In the genomic region with DNA sequence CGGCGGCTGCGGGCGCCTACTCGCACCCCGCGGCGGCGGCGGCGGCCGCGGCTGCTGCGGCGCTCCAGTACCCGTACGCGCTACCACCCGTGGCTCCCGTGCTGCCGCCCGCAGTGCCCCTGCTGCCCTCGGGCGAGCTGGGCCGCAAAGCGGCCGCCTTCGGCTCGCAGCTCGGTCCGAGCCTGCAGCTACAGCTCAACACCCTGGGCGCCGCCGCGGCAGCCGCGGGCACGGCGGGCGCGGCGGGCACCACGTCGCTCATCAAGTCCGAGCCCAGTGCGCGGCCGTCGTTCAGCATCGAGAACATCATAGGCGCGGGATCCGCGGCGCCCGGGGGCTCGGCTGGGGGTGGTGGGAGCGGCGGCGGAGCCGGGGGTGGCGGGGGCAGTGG, we compare ENCODE assay signal across 9 mouse cellular contexts. TPM values are rescaled to one million over a fixed set of nuclear protein-coding genes. Genes with fewer than 3 reads are reported as not detected.
A peak's percentile ranks its signal among the peaks of the same experiment; 100 is the strongest.
DNase-seq lines count a peak whose midpoint lies in the region; ATAC-seq and TF ChIP-seq lines count a peak whose summit lies in the region.
"Had no signal": no experiment of that assay in that cellular context is flagged by ENCODE, and none has a peak within 500 bp of the region (broad histone marks: within the 10 kb centered on the region; RNA-seq: fewer than 3 reads in every experiment).

No protein-coding gene starts in this region.

- H3K9me3 ChIP-seq in liver, embryonic 14.5 days (ENCODE audit: control insufficient read depth, low read length), result no peaks in the 10 kb centered on the region
- no peaks in the 10 kb centered on the region for H3K9me3 ChIP-seq in stomach, postnatal 0 days (ENCODE audit: control insufficient read depth, low read length)

- ATAC-seq in liver, embryonic 14.5 days (ENCODE audit: insufficient read depth), result no peak
- ATAC-seq in stomach, postnatal 0 days (ENCODE audit: low FRiP score, low TSS enrichment), result no peak

- H3K4me1 ChIP-seq in liver, embryonic 14.5 days (replicated peaks; ENCODE audit: control insufficient read depth in 2 of 2, insufficient read depth in 2 of 2, low read length in 1 of 2), result no peaks in the 10 kb centered on the region
- peaks cover 2% of the 10 kb centered on the region; the same call in 1 of the 2 replicates for H3K4me1 ChIP-seq in stomach, postnatal 0 days (replicated peaks; ENCODE audit: control insufficient read depth, insufficient read depth)

- DNase-seq in adrenal gland, adult 2 months, result peak; percentile 24
- no peak for DNase-seq in adrenal gland, postnatal 14 days
- peak; percentile 6 to 23 for DNase-seq in lung, postnatal 4 days
- no peak for DNase-seq in lung, postnatal 14 days
- no peak for DNase-seq in liver, embryonic 14.5 days (ENCODE audit: low read depth in 3 of 3, low spot score in 3 of 3)
- DNase-seq in stomach, postnatal 0 days (ENCODE audit: low spot score), result peak; percentile 22
- no peak for DNase-seq in cerebellum, adult 9-10 months
- no peak for DNase-seq in left cerebral cortex, adult 8-10 months (ENCODE audit: low spot score in 2 of 2)
- DNase-seq: thymus, adult 2 months had no signal

- no peak for TF ChIP-seq EP300 in liver, embryonic 14.5 days (IDR thresholded peaks at IDR 0.05; ENCODE audit: low read depth)
- no peak for TF ChIP-seq EP300 in stomach, postnatal 0 days (optimal IDR thresholded peaks at IDR 0.05)

- 1% methylated on average over 60 of the region's 62 CpGs for WGBS in liver, embryonic 14.5 days (ENCODE audit: insufficient replicate concordance)
- WGBS in stomach, postnatal 0 days, result 0% methylated on average over 43 of the region's 62 CpGs

- no peak overlapping the region for H3K27ac ChIP-seq in liver, embryonic 14.5 days
- H3K27ac ChIP-seq in stomach, postnatal 0 days (replicated peaks), result no peak overlapping the region

- TF ChIP-seq CTCF in liver, embryonic 14.5 days (IDR thresholded peaks at IDR 0.05; ENCODE audit: low read depth), result no peak
- no peak for TF ChIP-seq CTCF in stomach, postnatal 0 days (IDR thresholded peaks at IDR 0.05; ENCODE audit: low read depth)

- H3K4me2 ChIP-seq in liver, embryonic 14.5 days (ENCODE audit: low read depth), result peak overlapping the region; percentile 20; the same call in 1 of the 2 replicates
- peak overlapping the region; percentile 48 for H3K4me2 ChIP-seq in stomach, postnatal 0 days (replicated peaks; ENCODE audit: low read depth)

- H3K27me3 ChIP-seq in liver, embryonic 14.5 days (ENCODE audit: control insufficient read depth, insufficient read depth, low read length), result peaks cover 98% of the 10 kb centered on the region
- peaks cover 35% of the 10 kb centered on the region for H3K27me3 ChIP-seq in stomach, postnatal 0 days (ENCODE audit: control insufficient read depth, insufficient read depth, low read length)

- H3K36me3 ChIP-seq in liver, embryonic 14.5 days (replicated peaks; ENCODE audit: control insufficient read depth, insufficient read depth, low read depth), result no peaks in the 10 kb centered on the region
- H3K36me3 ChIP-seq in stomach, postnatal 0 days (ENCODE audit: control insufficient read depth, insufficient read depth, low read length), result no peaks in the 10 kb centered on the region

- peak overlapping the region in 1 of 2 experiments; percentile 19; a peak in 2 of 4 replicates for H3K4me3 ChIP-seq in liver, embryonic 14.5 days (ENCODE audit: insufficient read depth in 1 of 2, low read depth in 2 of 2, low read length in 2 of 2)
- peak overlapping the region; percentile 37 for H3K4me3 ChIP-seq in stomach, postnatal 0 days (ENCODE audit: low read depth, low read length)

- no peak overlapping the region for H3K9ac ChIP-seq in liver, embryonic 14.5 days (replicated peaks)
- H3K9ac ChIP-seq in stomach, postnatal 0 days (ENCODE audit: low read length), result no peak overlapping the region

RNA-seq across cellular contexts. Expression of a gene that starts 1.3 kb away (rescaled TPM):
- under 1 TPM; 0.40 to 0.55 TPM for total RNA-seq in adrenal gland, adult 2 months (2021)
- polyA plus RNA-seq in adrenal gland, adult 2 months (2012; rRNA removed), result 1.7 and 3.0 TPM in 2 replicates
- 1.5 and 1.7 TPM in 2 replicates for total RNA-seq in adrenal gland, postnatal 14 days (2021)
- 0.01 TPM in 1 of 2 replicates, not detected in the other for polyA plus RNA-seq in liver, embryonic 14.5 days (2012; rRNA removed)
- polyA plus RNA-seq in liver, embryonic 14.5 days (2014; fragmentation: Nextera tagmentation; extraction: Ambion mirVana), result not detected in 2 replicates
- polyA plus RNA-seq in stomach, postnatal 0 days (2015; fragmentation: Nextera tagmentation; extraction: Ambion mirVana), result 0.62 and 0.65 TPM in 2 replicates
- total RNA-seq in left cerebral cortex, adult 8-10 months (2022), result under 1 TPM in 1 of 4 experiments, not detected in 3; 0.15 TPM

RNA-seq across cellular contexts. Expression of a gene that starts 58.0 kb away (rescaled TPM):
- 1 to 10 TPM; 4.5 to 8.5 TPM for total RNA-seq in adrenal gland, adult 2 months (2021)
- 0.49 and 0.88 TPM in 2 replicates for polyA plus RNA-seq in adrenal gland, adult 2 months (2012; rRNA removed)
- total RNA-seq in adrenal gland, postnatal 14 days (2021), result 7.3 and 7.9 TPM in 2 replicates
- polyA plus RNA-seq in liver, embryonic 14.5 days (2012; rRNA removed), result 8.0 and 8.2 TPM in 2 replicates
- polyA plus RNA-seq in liver, embryonic 14.5 days (2014; fragmentation: Nextera tagmentation; extraction: Ambion mirVana), result 10.6 and 11.2 TPM in 2 replicates
- 7.6 and 7.8 TPM in 2 replicates for polyA plus RNA-seq in stomach, postnatal 0 days (2015; fragmentation: Nextera tagmentation; extraction: Ambion mirVana)
- 10 to 100 TPM; 10.1 to 15.9 (median 13.0) TPM for total RNA-seq in left cerebral cortex, adult 8-10 months (2022)

Comparison
In these comparisons a context has a peak if more than half of its experiments do, and no peak if none do; other contexts are left out.
1. DNase-seq: peak in adrenal gland, adult 2 months (single experiment), lung, postnatal 4 days (2 of 2) and stomach, postnatal 0 days (single experiment); none in adrenal gland, postnatal 14 days (single experiment), lung, postnatal 14 days (single experiment), liver, embryonic 14.5 days (0 of 3), cerebellum, adult 9-10 months (single experiment) and left cerebral cortex, adult 8-10 months (0 of 2).